Mouse (Mus musculus) right cerebral cortex, postnatal 10 days (tissue): ENCODE measurements around the gene Acadvl.

Source experiments
- DNase-seq, 2 experiments: peaks; one replicate each; pipeline ENCODE4 v3.0.0; 2021; ENCODE audit warnings: low spot score in 2 of 2

The Acadvl gene

GRCm38 (mm10) chr11:70014880-70015558 is at the start of gene Acadvl:
Acadvl (minus strand) TSS chr11:70015411.
- DNase-seq: peak; percentile 90 to 92

- DNase-seq: no peak
Measured at GRCm38 (mm10) chr11:70063053-70063452, 47.8 kb upstream of the Acadvl start.

- no peak for DNase-seq
Measured at GRCm38 (mm10) chr11:70059930-70060329, 44.7 kb upstream of the Acadvl start.

GRCm38 (mm10) chr11:70057805-70058204 is 42.6 kb upstream of the Acadvl start:
- no peak for DNase-seq

GRCm38 (mm10) chr11:70055618-70056214 is 40.5 kb upstream of the Acadvl start:
- peak; percentile 61 to 82 for DNase-seq

- DNase-seq: peak in 1 of 2 experiments; percentile 27
Measured at GRCm38 (mm10) chr11:70053898-70054570, 38.8 kb upstream of the Acadvl start, which contains the start of gene Asgr1. Asgr1 (plus strand) TSS chr11:70054085.

- peak; percentile 35 to 41 for DNase-seq
Measured at GRCm38 (mm10) chr11:70053156-70053555, 37.9 kb upstream of the Acadvl start.

- peak in 1 of 2 experiments; percentile 56 for DNase-seq
Measured at GRCm38 (mm10) chr11:70049816-70050215, 34.6 kb upstream of the Acadvl start.

GRCm38 (mm10) chr11:70049366-70049765 is 34.2 kb upstream of the Acadvl start:
- peak in 1 of 2 experiments; percentile 37 for DNase-seq

- DNase-seq: peak in 1 of 2 experiments; percentile 28
Measured at GRCm38 (mm10) chr11:70045435-70045834, 30.2 kb upstream of the Acadvl start.

- peak in 1 of 2 experiments; percentile 24 for DNase-seq
Measured at GRCm38 (mm10) chr11:70043665-70044064, 28.5 kb upstream of the Acadvl start.

GRCm38 (mm10) chr11:70042309-70043085 is 27.3 kb upstream of the Acadvl start:
- peak in 1 of 2 experiments; percentile 22 for DNase-seq

GRCm38 (mm10) chr11:70040184-70040583 is 25.0 kb upstream of the Acadvl start:
- DNase-seq: peak in 1 of 2 experiments; percentile 71

GRCm38 (mm10) chr11:70039631-70040030 is 24.4 kb upstream of the Acadvl start:
- DNase-seq: no peak

- no peak for DNase-seq
Measured at GRCm38 (mm10) chr11:70038174-70038573, 23.0 kb upstream of the Acadvl start.

GRCm38 (mm10) chr11:70031321-70031670 is 16.1 kb upstream of the Acadvl start:
- DNase-seq: no peak

GRCm38 (mm10) chr11:70030651-70031320 is 15.6 kb upstream of the Acadvl start:
- no peak for DNase-seq

- DNase-seq: no peak
Measured at GRCm38 (mm10) chr11:70029829-70030550, 14.8 kb upstream of the Acadvl start.

- DNase-seq: peak; percentile 95 to 98
Measured at GRCm38 (mm10) chr11:70029130-70029801, 14.1 kb upstream of the Acadvl start.
